Mouse (Mus musculus) layer of hippocampus, postnatal 36 days (tissue): ENCODE results near the gene Ssbp1. TPM values are rescaled to one million over a fixed set of nuclear protein-coding genes. Genes with fewer than 3 reads are reported as not detected.

ENCODE experiments used
- DNase-seq, 2 experiments: peaks; one replicate each; pipeline ENCODE4 v3.0.0; 2022
- total RNA-seq, 2 experiments: library from RNA; stranded (reverse); gene quantifications; 2 replicates each; pipeline ENCODE4 v1.2.3; 2021

Ssbp1 gene
- total RNA-seq, 2 experiments from 2014 or later = 33.9 to 36.0 TPM

DNA sequence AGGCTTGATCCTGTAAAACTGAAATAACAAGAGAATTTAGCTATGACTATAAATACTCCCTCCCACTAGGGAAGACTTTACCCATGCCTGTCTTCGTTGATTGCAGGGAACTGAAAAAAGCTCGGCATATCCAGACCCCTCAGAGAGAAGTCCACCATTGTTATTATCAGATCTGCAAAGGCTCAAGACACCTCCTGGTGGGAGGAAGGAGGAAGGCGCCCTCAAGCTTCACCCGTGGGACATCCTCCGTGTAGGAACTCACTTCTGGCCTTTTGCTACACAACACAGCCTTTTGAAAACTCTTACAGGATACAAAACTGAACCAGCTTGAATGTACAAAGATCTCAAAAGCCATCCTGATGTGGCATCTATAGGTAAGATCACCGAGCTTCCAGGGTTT, 5.4 kb upstream of the Ssbp1 start:
- DNase-seq = no peak

DNA sequence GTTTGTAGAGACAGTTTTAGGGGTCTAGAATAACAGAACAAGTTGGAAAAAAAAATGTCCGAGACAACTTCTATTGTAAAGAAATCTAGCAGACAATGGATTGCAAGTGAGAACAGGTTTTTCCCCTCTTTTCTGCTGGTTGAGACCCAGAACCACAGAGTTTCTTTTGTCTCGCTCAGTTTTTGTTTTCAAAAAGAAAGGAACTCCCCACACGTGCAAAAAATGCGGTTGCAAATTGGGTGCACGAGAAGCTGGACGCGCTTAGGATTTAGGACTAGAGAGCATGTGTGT, 513 bp downstream of the Ssbp1 start:
- DNase-seq = no peak

GRCm38 (mm10) chr6:40476132-40476531, 5.0 kb downstream of the Ssbp1 start:
- DNase-seq = no peak

GRCm38 (mm10) chr6:40479705-40480104, 8.6 kb downstream of the Ssbp1 start:
- no peak for DNase-seq

DNA sequence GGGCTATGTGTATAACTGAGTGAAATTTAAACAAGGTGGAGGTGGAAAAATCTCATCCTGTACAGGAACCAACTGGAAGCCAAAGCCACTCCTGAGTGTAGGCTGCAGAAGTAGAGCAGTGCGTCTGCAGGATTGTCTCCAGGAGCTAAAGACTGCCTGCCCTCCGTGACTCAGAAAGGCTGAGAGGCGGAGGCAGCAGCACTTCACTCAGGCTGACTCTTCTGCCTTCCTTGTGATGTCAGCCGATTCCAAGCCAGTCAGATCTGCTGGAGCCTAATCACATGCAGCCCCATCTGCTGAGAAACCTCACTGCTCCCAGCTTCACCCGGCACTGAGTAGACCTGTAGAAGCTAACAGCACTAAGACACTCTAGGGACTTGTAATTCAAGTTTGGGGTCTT, 11.2 kb downstream of the Ssbp1 start:
- DNase-seq = no peak

DNA sequence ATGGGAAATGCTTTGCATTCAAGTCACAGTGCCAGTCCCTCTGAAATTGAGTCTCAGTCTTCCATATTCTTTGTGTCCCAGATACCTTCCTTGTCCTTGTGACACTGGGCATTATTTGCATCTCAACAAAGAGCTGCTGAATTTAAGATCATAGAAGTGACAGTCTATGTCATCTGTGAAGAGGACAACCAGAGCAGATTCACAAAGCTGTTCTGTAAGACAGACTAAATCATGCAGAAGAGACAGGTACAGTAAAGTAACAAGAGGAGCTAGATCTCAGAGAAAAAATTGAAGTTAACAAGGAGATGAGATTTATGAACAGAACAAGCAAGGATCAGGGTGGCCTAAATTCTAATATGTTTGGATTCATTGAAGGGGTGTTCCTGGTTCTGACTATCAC, 19.8 kb downstream of the Ssbp1 start, which contains the start of gene Tas2r137:
Gene Tas2r137 (plus strand): TSS at position 301 of the 400 bp plus-strand sequence.
- no peak for DNase-seq

DNA sequence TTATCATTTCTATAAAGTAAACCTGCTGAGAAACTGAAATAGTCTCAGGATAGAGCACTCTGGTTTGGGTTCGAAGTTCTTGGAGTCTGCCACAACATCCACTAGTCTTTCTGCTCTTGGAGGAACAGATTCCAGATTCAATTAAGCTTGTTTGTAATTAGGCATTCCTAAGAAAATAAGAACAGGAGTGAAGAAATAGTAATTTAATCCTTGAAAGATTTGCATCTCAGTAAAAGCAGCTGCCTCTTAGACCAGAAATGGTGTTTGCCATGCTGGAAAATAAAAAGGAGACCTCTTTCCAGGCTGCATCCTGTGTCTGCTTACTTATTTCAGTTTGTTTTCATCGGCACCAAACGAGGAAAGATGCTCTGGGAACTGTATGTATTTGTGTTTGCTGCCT, 22.1 kb downstream of the Ssbp1 start, which contains the start of gene Tas2r108:
Gene Tas2r108 (plus strand): TSS at position 301 of the 400 bp plus-strand sequence.
- DNase-seq = no peak

GRCm38 (mm10) chr6:40519408-40519807, 48.3 kb downstream of the Ssbp1 start, which contains the start of gene Prss37:
Gene Prss37 (minus strand): TSS chr6:40519508.
- no peak for DNase-seq

Other genes starting within 250 kb of the Ssbp1 start
- gene Agk, start 146.2 kb upstream of the Ssbp1 start, total RNA-seq = 10 to 100 TPM; 44.8 to 47.5 TPM
- 10 to 100 TPM; 46.2 to 48.4 TPM for gene E330009J07Rik, start 35.2 kb upstream of the Ssbp1 start, total RNA-seq
- gene Wee2, start 32.3 kb upstream of the Ssbp1 start, total RNA-seq = under 1 TPM in 1 of 2 experiments, not detected in 1; 0.33 TPM
- under 1 TPM in 1 of 2 experiments, not detected in 1; 0.32 TPM for gene Tas2r137, start 19.9 kb downstream of the Ssbp1 start, total RNA-seq
- under 1 TPM; 0.35 to 0.38 TPM for gene Tas2r108, start 22.2 kb downstream of the Ssbp1 start, total RNA-seq
- gene Prss37, start 48.2 kb downstream of the Ssbp1 start, total RNA-seq = not detected
- not detected for gene Olfr461, start 83.7 kb downstream of the Ssbp1 start, total RNA-seq
- not detected for gene Olfr460, start 98.1 kb downstream of the Ssbp1 start, total RNA-seq
- gene Clec5a, start 114.5 kb downstream of the Ssbp1 start, total RNA-seq = 1 to 10 TPM in 1 of 2 experiments, under 1 TPM in 1; 0.96 to 1.1 TPM
- not detected for gene Tas2r138, start 142.0 kb downstream of the Ssbp1 start, total RNA-seq
- gene Mgam, start 157.5 kb downstream of the Ssbp1 start, total RNA-seq = not detected